ENCODE assay signal across 24 mouse cellular contexts in the genomic region with DNA sequence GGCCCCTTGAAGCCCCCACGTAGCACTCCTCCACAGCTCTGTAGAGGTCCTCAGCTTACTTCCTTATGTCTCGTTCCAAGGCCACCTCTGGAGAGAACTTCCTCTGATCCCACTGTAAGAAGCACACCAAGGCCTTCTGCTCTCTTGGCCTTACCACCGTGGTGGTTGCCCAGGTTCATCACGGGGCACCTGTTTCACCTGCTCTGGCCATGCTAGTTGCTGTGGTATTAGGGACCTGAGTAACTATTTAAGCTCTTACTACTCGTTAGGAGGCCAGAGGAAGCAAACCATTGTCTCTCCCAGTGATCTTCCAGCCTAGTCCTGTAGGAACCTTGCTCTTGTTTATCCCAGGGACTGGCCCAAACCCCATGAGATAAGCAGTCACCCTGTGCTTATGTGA. TPM values are rescaled to one million over a fixed set of nuclear protein-coding genes. Genes with fewer than 3 reads are reported as not detected.
"Had no signal": no experiment of that assay in that cellular context is flagged by ENCODE, and none has a peak within 500 bp of the region (broad histone marks: within the 10 kb centered on the region; RNA-seq: fewer than 3 reads in every experiment).

No protein-coding gene starts in this region.

- H3K9me3 ChIP-seq: kidney, embryonic 15.5 days; limb, embryonic 12.5 days; limb, embryonic 15.5 days; neural tube, embryonic 15.5 days had no signal

- H3K9ac ChIP-seq: kidney, embryonic 15.5 days; limb, embryonic 12.5 days; limb, embryonic 15.5 days; liver, embryonic 14.5 days; liver, postnatal 0 days; lung, embryonic 14.5 days; neural tube, embryonic 12.5 days; neural tube, embryonic 15.5 days had no signal

- H3K4me2 ChIP-seq: kidney, embryonic 15.5 days; limb, embryonic 12.5 days; limb, embryonic 15.5 days; liver, embryonic 11.5 days; lung, embryonic 14.5 days; neural tube, embryonic 12.5 days had no signal

- H3K4me3 ChIP-seq: kidney, embryonic 15.5 days; limb, embryonic 12.5 days; limb, embryonic 15.5 days; myocyte; neural tube, embryonic 12.5 days; neural tube, embryonic 15.5 days had no signal

- H3K27me3 ChIP-seq: kidney, embryonic 15.5 days; limb, embryonic 12.5 days; limb, embryonic 15.5 days; neural tube, embryonic 12.5 days; neural tube, embryonic 15.5 days had no signal

- DNase-seq: kidney, adult 11 months; kidney, adult 8-10 months; kidney, postnatal 10 days; kidney, postnatal 4 days; left cerebral cortex, postnatal 4 days; liver, postnatal 0 days; lung, embryonic 14.5 days; midbrain, embryonic 14.5 days; right cerebral cortex, adult 18-20 months; right cerebral cortex, postnatal 14 days; right cerebral cortex, postnatal 4 days; thymus, adult 18-20 months; thymus, postnatal 36 days had no signal

- ATAC-seq: liver, postnatal 0 days; lung, postnatal 0 days had no signal

- H3K36me3 ChIP-seq: kidney, embryonic 15.5 days; limb, embryonic 12.5 days; limb, embryonic 15.5 days; neural tube, embryonic 12.5 days; neural tube, embryonic 15.5 days had no signal

- H3K27ac ChIP-seq: kidney, embryonic 15.5 days; limb, embryonic 12.5 days; limb, embryonic 15.5 days; liver, embryonic 14.5 days; macrophage; neural tube, embryonic 12.5 days; neural tube, embryonic 15.5 days; stomach, postnatal 0 days had no signal

RNA-seq across cellular contexts. Expression of a gene that starts 1.2 kb away (rescaled TPM):
- polyA plus RNA-seq: kidney, embryonic 15.5 days; limb, embryonic 15.5 days; liver, embryonic 11.5 days; liver, postnatal 0 days; lung, embryonic 14.5 days; macrophage had no signal
